Mouse (Mus musculus): ENCODE results near the gene Taf5l.

DNA sequence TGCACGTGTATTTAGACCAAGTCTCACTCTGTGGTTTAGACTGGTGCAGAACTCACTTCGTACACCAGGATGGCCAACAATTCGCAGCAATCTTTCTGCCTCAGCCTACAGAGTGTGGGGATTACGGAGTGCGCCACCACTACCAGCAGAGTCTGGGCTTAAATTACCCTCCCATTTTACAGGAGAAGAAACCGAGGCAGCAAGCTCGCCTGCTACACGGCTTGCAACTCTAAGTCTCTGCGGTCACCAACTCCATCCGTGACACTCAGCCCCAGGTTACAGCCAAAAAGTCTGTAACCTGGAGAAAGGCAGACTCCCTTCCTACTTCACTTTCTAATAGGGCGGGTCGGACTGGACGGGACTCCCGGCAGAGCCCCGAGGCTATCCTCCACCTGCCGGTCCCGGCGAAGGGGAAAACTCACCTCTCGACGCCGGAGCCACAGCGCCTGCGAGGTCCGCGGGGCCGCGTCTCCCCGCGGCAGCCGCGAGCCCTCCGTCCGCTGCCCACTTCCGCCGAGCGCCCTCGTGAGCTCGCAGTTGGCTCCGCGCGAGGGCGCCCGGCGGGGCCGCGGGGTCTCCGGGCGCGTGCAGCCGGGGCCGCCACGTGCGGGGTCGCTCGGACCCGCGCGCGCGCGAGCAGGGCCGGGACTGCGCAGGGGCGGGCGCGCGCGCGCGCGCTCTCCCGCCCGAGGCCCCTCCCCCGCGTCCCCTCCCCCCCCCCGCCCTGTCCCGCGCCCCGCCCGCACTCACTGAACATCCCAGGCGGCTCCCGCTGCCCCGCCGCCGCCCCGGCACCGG is 559 bp downstream of the Taf5l start:
- no peak for TF ChIP-seq POLR2A (IDR thresholded peaks at IDR 0.05; ENCODE audit: low read depth, low read length)
- no peak for TF ChIP-seq CTCF (conservative IDR thresholded peaks at IDR 0.05; ENCODE audit: insufficient read depth, insufficient read length, low read depth, low read length)
